Comparison of ENCODE assay signal across 8 mouse cellular contexts in the genomic region with DNA sequence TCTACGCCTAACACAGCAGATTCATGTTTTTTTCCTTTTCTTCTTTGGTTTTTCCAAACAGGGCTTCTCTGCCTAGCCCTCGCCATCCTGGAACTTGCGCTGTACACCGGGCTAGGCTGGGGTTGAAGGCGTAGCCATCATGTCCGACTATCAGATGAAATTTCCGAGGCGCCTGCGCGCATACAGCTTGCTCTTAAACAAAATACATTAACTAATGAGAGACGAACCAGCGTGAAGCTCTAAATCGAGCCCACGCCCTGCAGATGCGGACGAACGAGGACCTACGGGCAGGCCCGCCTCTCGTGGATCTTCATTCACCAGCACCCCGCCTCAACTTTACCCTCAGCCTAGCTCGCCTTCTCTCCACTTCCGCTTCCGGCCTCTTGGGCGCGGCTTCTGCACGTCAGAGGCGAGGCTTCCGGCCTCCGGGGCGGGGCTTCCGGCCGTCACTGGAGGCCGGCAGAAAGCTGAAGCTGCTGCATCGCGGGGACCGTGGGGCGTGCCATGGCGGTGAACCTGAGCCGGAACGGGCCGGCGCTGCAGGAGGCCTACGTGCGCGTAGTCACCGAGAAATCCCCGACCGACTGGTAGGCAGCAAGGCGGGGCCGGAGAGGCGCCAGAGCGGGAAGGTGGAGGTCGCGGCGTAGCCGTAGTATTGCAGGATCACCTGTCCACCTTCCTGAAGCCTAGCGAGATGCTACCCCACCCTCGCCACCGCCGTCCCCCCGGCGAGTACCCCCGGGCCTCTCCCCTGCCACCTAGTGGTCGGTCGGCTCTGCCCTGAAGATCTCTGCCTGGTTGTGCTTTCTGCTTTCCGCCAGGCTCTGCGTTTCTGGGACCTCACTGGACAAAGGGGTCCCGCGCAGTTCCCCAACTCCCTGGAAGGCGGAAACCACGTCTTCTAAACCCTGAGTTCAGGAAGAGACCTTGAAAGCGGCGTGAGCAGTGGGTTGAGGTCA. TPM values are rescaled to one million over a fixed set of nuclear protein-coding genes. Genes with fewer than 3 reads are reported as not detected.
DNase-seq lines count a peak whose midpoint lies in the region; ATAC-seq and TF ChIP-seq lines count a peak whose summit lies in the region.

A gene (plus strand): TSS at position 433 of the 959 bp plus-strand sequence.

- H3K27ac ChIP-seq in bone marrow macrophage, adult 2 months (ENCODE audit: insufficient read depth, low read depth, low read length): peak within 1 kb of the TSS; percentile 90
- peak within 1 kb of the TSS; percentile 83 for H3K27ac ChIP-seq in embryonic fibroblast, embryonic 13.5 days (ENCODE audit: insufficient read depth, low read length)
- peak within 1 kb of the TSS; percentile 79 for H3K27ac ChIP-seq in kidney, embryonic 14.5 days (ENCODE audit: low read depth, low read length)
- H3K27ac ChIP-seq in limb, embryonic 15.5 days: peak within 1 kb of the TSS; percentile 93

- peak; percentile 96 for ATAC-seq in kidney, embryonic 14.5 days (ENCODE audit: low FRiP score, low TSS enrichment)
- ATAC-seq in limb, embryonic 15.5 days (ENCODE audit: insufficient number of reproducible peaks, low FRiP score, low TSS enrichment, low read depth): peak; percentile 93

- H3K27me3 ChIP-seq in kidney, embryonic 14.5 days (ENCODE audit: control insufficient read depth, insufficient read depth, low read length): no peaks in the 10 kb centered on the region
- no peaks in the 10 kb centered on the region for H3K27me3 ChIP-seq in limb, embryonic 15.5 days

- peak; percentile 56; the same call in 1 of the 2 replicates for TF ChIP-seq POLR2A in bone marrow macrophage, adult 2 months (IDR thresholded peaks at IDR 0.05; ENCODE audit: borderline replicate concordance, low read depth, low read length)
- TF ChIP-seq POLR2A in embryonic fibroblast, embryonic 13.5 days (IDR thresholded peaks at IDR 0.05; ENCODE audit: low read depth, low read length): peak; percentile 96

- TF ChIP-seq CTCF in bone marrow macrophage, adult 2 months (IDR thresholded peaks at IDR 0.05; ENCODE audit: low read depth, low read length): peak; percentile 61
- peak; percentile 72 for TF ChIP-seq CTCF in embryonic fibroblast, embryonic 13.5 days (IDR thresholded peaks at IDR 0.05; ENCODE audit: borderline replicate concordance, insufficient read depth, low read length)

- peak within 1 kb of the TSS; percentile 93 for H3K4me3 ChIP-seq in bone marrow macrophage, adult 2 months (ENCODE audit: insufficient read depth, low read length)
- H3K4me3 ChIP-seq in embryonic fibroblast, embryonic 13.5 days (ENCODE audit: insufficient read depth, low read length): peak within 1 kb of the TSS; percentile 81
- H3K4me3 ChIP-seq in kidney, embryonic 14.5 days (ENCODE audit: low read length): peak within 1 kb of the TSS; percentile 58
- H3K4me3 ChIP-seq in limb, embryonic 15.5 days: peak within 1 kb of the TSS; percentile 86

- peak; percentile 99 for DNase-seq in A20 (ENCODE audit: low read depth, low spot score)
- peak; percentile 96 to 97 for DNase-seq in heart, adult 9 months (ENCODE audit: low spot score in 2 of 2)
- DNase-seq in monocyte, adult 2 months (ENCODE audit: low read depth in 1 of 2, low spot score in 2 of 2): peak; percentile 96 to 99
- DNase-seq in spleen, postnatal 36 days (ENCODE audit: low spot score in 2 of 2): peak; percentile 98

- peak within 1 kb of the TSS; percentile 73 for H3K4me2 ChIP-seq in kidney, embryonic 14.5 days (replicated peaks; ENCODE audit: low read depth, low read length)
- peak within 1 kb of the TSS; percentile 76 for H3K4me2 ChIP-seq in limb, embryonic 15.5 days

- WGBS in kidney, embryonic 14.5 days: under 1% methylated on average over 74 of the region's 74 CpGs
- under 1% methylated on average over 74 of the region's 74 CpGs for WGBS in limb, embryonic 15.5 days

- peaks cover 23% of the 10 kb centered on the region for H3K36me3 ChIP-seq in kidney, embryonic 14.5 days (ENCODE audit: control insufficient read depth, insufficient read depth, low read length)
- peaks cover 23% of the 10 kb centered on the region for H3K36me3 ChIP-seq in limb, embryonic 15.5 days

- H3K4me1 ChIP-seq in bone marrow macrophage, adult 2 months (ENCODE audit: control insufficient read depth, insufficient read depth, low read length): peaks cover 43% of the 10 kb centered on the region
- peaks cover 9% of the 10 kb centered on the region for H3K4me1 ChIP-seq in embryonic fibroblast, embryonic 13.5 days (ENCODE audit: control insufficient read depth, insufficient read depth, low read length)
- peaks cover 14% of the 10 kb centered on the region for H3K4me1 ChIP-seq in kidney, embryonic 14.5 days (ENCODE audit: control insufficient read depth, insufficient read depth, low read length)
- peaks cover 26% of the 10 kb centered on the region for H3K4me1 ChIP-seq in limb, embryonic 15.5 days

- no peaks in the 10 kb centered on the region for H3K9me3 ChIP-seq in kidney, embryonic 14.5 days (ENCODE audit: control insufficient read depth, low read length)
- H3K9me3 ChIP-seq in limb, embryonic 15.5 days: no peaks in the 10 kb centered on the region

- H3K9ac ChIP-seq in kidney, embryonic 14.5 days (ENCODE audit: low read depth, low read length): peak within 1 kb of the TSS; percentile 67
- peak within 1 kb of the TSS; percentile 75 for H3K9ac ChIP-seq in limb, embryonic 15.5 days

RNA-seq across cellular contexts. Expression of the gene that starts here (rescaled TPM):
- polyA plus RNA-seq in bone marrow macrophage, adult 2 months (2012; ENCODE audit: insufficient read depth, insufficient read length, missing spikeins): 59.1 and 61.9 TPM in 2 replicates
- 46.0 and 48.4 TPM in 2 replicates for polyA plus RNA-seq in embryonic fibroblast, embryonic 13.5 days (2011; ENCODE audit: insufficient read length, low read depth, missing spikeins)
- polyA plus RNA-seq in kidney, embryonic 14.5 days (2014; fragmentation: Nextera tagmentation; extraction: Ambion mirVana): 93.7 and 113 TPM in 2 replicates
- polyA plus RNA-seq in limb, embryonic 15.5 days (2015; fragmentation: Nextera tagmentation; extraction: Ambion mirVana): 143 and 152 TPM in 2 replicates

Comparison
In these comparisons a context has a peak if more than half of its experiments do, and no peak if none do; other contexts are left out.
1. Peak in every context shown above with its lines: DNase-seq, ATAC-seq, H3K4me3 ChIP-seq and H3K27ac ChIP-seq.